Mouse (Mus musculus) E14TG2a.4 (cell line): ENCODE data around the gene Rhbdf1.

Source experiments
- CTCF ChIP-seq: conservative IDR thresholded peaks from 2 replicates; pipeline ENCODE4 v1.5.1; 2014; ENCODE audit warnings: low read length
- NANOG ChIP-seq: IDR thresholded peaks from 2 replicates; pipeline ENCODE4 v1.6.1; 2014; ENCODE audit warnings: borderline replicate concordance, low read length, mixed read lengths

GRCm38 (mm10) chr11:32201922-32202685, 20.0 kb downstream of the Rhbdf1 start:
- no peak for TF ChIP-seq CTCF
- no peak for TF ChIP-seq NANOG
